Mouse (Mus musculus): Measurements from ENCODE around the gene Ccdc142.

Ccdc142 gene

GRCm38 (mm10) chr6:83101316-83101687, at the start of gene Ccdc142, which contains the start of gene Gm42688:
Gene Ccdc142, plus strand, starts transcription at chr6:83101601.
Gene Gm42688, plus strand, starts transcription at chr6:83101617.
- peak; percentile 95 for DNase-seq (ENCODE audit: low read depth)

GRCm38 (mm10) chr6:83053136-83053960, 48.1 kb upstream of the Ccdc142 start:
- peak; percentile 77 for DNase-seq (ENCODE audit: low read depth)

GRCm38 (mm10) chr6:83054074-83054851, 47.1 kb upstream of the Ccdc142 start, which contains the start of gene Aup1:
Gene Aup1, plus strand, starts transcription at chr6:83054521.
- peak; percentile 99 for DNase-seq (ENCODE audit: low read depth)

- peak; percentile 61 for DNase-seq (ENCODE audit: low read depth)
These were observed 46.5 kb upstream of the Ccdc142 start, which contains the start of gene Htra2 for GRCm38 (mm10) chr6:83054871-83055431. Gene Htra2, minus strand, starts transcription at chr6:83055273.

GRCm38 (mm10) chr6:83057790-83058189, 43.6 kb upstream of the Ccdc142 start, which contains the start of gene Dqx1:
Gene Dqx1, plus strand, starts transcription at chr6:83057844.
- peak; percentile 42 for DNase-seq (ENCODE audit: low read depth)

- no peak for DNase-seq (ENCODE audit: low read depth)
These were observed 42.7 kb upstream of the Ccdc142 start for GRCm38 (mm10) chr6:83058725-83059124.

GRCm38 (mm10) chr6:83065995-83066394, 35.4 kb upstream of the Ccdc142 start:
- peak; percentile 54 for DNase-seq (ENCODE audit: low read depth)

GRCm38 (mm10) chr6:83066441-83066840, 35.0 kb upstream of the Ccdc142 start:
- no peak for DNase-seq (ENCODE audit: low read depth)

GRCm38 (mm10) chr6:83068221-83068620, 33.2 kb upstream of the Ccdc142 start:
- DNase-seq (ENCODE audit: low read depth) = no peak

- DNase-seq (ENCODE audit: low read depth) = peak; percentile 44
These were observed 32.5 kb upstream of the Ccdc142 start for GRCm38 (mm10) chr6:83068706-83069487.

GRCm38 (mm10) chr6:83069488-83070246, 31.7 kb upstream of the Ccdc142 start:
- DNase-seq (ENCODE audit: low read depth) = peak; percentile 42

- DNase-seq (ENCODE audit: low read depth) = peak; percentile 32
These were observed 31.3 kb upstream of the Ccdc142 start, which contains the start of gene Tlx2 for GRCm38 (mm10) chr6:83070247-83070310. Gene Tlx2, minus strand, starts transcription at chr6:83070293.

- peak; percentile 64 for DNase-seq (ENCODE audit: low read depth)
These were observed 30.8 kb upstream of the Ccdc142 start for GRCm38 (mm10) chr6:83070311-83071219.

GRCm38 (mm10) chr6:83071220-83071619, 30.2 kb upstream of the Ccdc142 start:
- no peak for DNase-seq (ENCODE audit: low read depth)

- DNase-seq (ENCODE audit: low read depth) = peak; percentile 71
These were observed 26.4 kb upstream of the Ccdc142 start for GRCm38 (mm10) chr6:83074979-83075378.

- peak; percentile 53 for DNase-seq (ENCODE audit: low read depth)
These were observed 23.6 kb upstream of the Ccdc142 start, which contains the start of gene Pcgf1 for GRCm38 (mm10) chr6:83077630-83078323. Gene Pcgf1, plus strand, starts transcription at chr6:83077869.

GRCm38 (mm10) chr6:83078324-83078858, 23.0 kb upstream of the Ccdc142 start:
- DNase-seq (ENCODE audit: low read depth) = peak; percentile 100

GRCm38 (mm10) chr6:83080210-83080609, 21.2 kb upstream of the Ccdc142 start:
- no peak for DNase-seq (ENCODE audit: low read depth)

- no peak for DNase-seq (ENCODE audit: low read depth)
These were observed 17.9 kb upstream of the Ccdc142 start for GRCm38 (mm10) chr6:83083497-83083896.

All from induced T-regulatory cell, adult 2 months (primary cell).